Mouse (Mus musculus) Patski (cell line): ENCODE data around the gene AU041133. TPM values are rescaled to one million over a fixed set of nuclear protein-coding genes. Genes with fewer than 3 reads are reported as not detected.
"Not testable (repeated sequence)": the region's sequence is repeated elsewhere in the genome, so short reads cannot be mapped to it uniquely, and the experiment has no call there.

Experiments
- ATAC-seq: fragments of 100-300 bp; one replicate; pipeline ENCODE4 v1.8.0; 2021
- CTCF ChIA-PET: fragments of 350-600 bp; sonication (Branson Sonifier 250); formaldehyde crosslinking; loops from one replicate; lab custom pipeline; 2022; ENCODE audit warnings: inconsistent platforms; lab: Charles Lee
- POLR2A ChIA-PET: fragments of 350-600 bp; sonication (Branson Sonifier 250); formaldehyde crosslinking; loops from one replicate; lab custom pipeline; 2022; ENCODE audit warnings: antibody characterized with exemption, inconsistent platforms; lab: Charles Lee
- DNase-seq: peaks from one replicate; pipeline ENCODE4 v3.0.0-alpha.2; 2011; ENCODE audit warnings: low read depth, low spot score
- H3K27me3 ChIP-seq: fragments of 371-371 bp; one replicate; pipeline ENCODE4 v1.5.1; 2021
- CTCF ChIP-seq: fragments of 100-300 bp; IDR thresholded peaks from one replicate; pipeline ENCODE4 v1.5.1; 2021
- in situ Hi-C: fragments of 300-500 bp; cut with MboI; formaldehyde crosslinking; loops from 3 replicates; pipeline ENCODE4 v1.11.1; 2018; ENCODE audit warnings: low pct_unique_long_range_greater_than_20kb, mixed read lengths
- polyA plus RNA-seq: library from polyadenylated mRNA; unstranded; gene quantifications from one replicate; pipeline ENCODE4 v1.2.3, GENCODE M21; 2021

The AU041133 gene
- polyA plus RNA-seq: 5.5 TPM

- peak; percentile 50 for DNase-seq
Observed at GRCm38 (mm10) chr10:82127850-82128401, at the start of gene AU041133. AU041133 (plus strand) TSS chr10:82128013.

GRCm38 (mm10) chr10:82082728-82083621 is 44.8 kb upstream of the AU041133 start, which contains the start of gene BC024063:
BC024063 (plus strand) TSS chr10:82083353.
- H3K27me3 ChIP-seq, POLR2A ChIA-PET, CTCF ChIA-PET, in situ Hi-C loops: not testable (repeated sequence)
- ATAC-seq (peak; percentile 90), DNase-seq (peak; percentile 35)

More at GRCm38 (mm10) chr10:82127850-82128401, at the start of gene AU041133:
- ATAC-seq: peak; percentile 100
- CTCF ChIA-PET: no interaction called here
- H3K27me3 ChIP-seq: peaks cover 11% of the 10 kb centered on the region
- in situ Hi-C loops: no loop called here
- POLR2A ChIA-PET: no interaction called here
- no peak for TF ChIP-seq CTCF

DNA sequence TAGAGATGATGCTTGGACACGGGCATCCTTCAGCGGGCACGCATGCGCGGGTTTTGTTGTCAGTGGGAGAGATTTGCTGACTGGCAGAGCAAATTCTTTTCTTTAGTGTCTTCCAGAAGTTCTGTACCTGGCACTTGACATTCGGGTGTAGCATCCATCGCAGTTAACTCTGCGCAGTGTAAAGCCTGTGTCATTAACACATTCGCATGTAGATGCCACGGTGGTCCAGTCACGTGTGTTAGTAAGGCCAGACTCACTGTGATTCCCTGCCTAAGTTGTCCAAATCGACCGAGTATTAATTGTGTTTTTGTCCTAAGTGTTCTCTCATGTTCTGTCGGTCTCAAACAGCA is 44.2 kb upstream of the AU041133 start:
- ATAC-seq, in situ Hi-C loops, DNase-seq, H3K27me3 ChIP-seq, POLR2A ChIA-PET, CTCF ChIA-PET: not testable (repeated sequence)

- in situ Hi-C loops: no loop called here
- TF ChIP-seq CTCF: no peak
- ChIA-PET POLR2A (no interaction called here), CTCF (no interaction called here)
- DNase-seq: no peak
- no peak for ATAC-seq
- H3K27me3 ChIP-seq: no peaks in the 10 kb centered on the region
Observed at GRCm38 (mm10) chr10:82117206-82117605, 10.6 kb upstream of the AU041133 start.

- TF ChIP-seq CTCF: no peak
- H3K27me3 ChIP-seq: no peaks in the 10 kb centered on the region
- ChIA-PET POLR2A (no interaction called here), CTCF (no interaction called here)
- in situ Hi-C loops: no loop called here
- no peak for DNase-seq
- ATAC-seq: no peak
Observed at GRCm38 (mm10) chr10:82145282-82145681, 17.5 kb downstream of the AU041133 start.

DNA sequence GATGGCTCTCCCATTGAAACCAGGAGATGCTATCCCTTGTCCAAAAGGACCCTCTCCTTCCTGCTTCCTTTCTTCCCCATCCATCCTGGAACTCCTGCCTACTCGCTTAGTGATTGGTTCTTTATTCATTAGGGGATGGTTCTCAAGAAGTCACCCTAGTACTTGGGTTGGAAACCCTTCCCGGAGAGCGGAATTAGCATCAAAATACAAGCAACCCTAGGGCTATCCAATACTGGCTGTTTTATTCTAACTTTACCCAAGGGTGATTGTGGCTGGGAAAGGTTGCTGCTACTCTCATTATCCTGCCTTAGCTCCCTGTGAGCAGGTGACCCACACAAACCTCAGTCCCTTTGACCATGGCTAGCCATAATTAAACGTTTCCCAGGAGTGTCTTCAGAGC is 19.8 kb downstream of the AU041133 start:
- ChIA-PET CTCF (no interaction called here), POLR2A (interaction anchor here (0.6 kb wide), 1 partner anchor 24 kb away, joined by 3 read pairs; no protein-coding TSS in a partner anchor)
- H3K27me3 ChIP-seq: no peaks in the 10 kb centered on the region
- DNase-seq (no peak), ATAC-seq (no peak)
- TF ChIP-seq CTCF: no peak
- in situ Hi-C loops: no loop called here

DNA sequence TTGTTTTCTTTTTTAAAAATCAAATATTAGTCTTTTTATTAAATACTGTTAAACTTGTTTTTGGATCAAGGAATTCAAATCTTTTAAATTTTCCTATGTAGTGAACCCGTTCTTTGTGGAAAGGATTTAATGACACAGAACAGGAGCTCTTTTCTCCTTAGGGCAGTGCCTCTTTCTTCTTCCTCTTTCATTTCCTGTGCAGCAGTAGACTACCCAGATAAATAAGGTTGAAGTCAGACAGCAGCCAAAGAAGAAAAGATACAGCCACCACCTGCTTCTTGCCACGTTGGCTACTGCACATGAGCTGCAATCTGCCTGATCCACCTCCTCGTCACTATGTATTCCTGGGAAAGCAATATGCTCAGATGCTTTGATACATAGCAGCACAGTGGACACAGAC is 40.0 kb downstream of the AU041133 start:
- no peak for TF ChIP-seq CTCF
- ChIA-PET CTCF (interaction anchor here (1.0 kb wide), 1 partner anchor 10 kb away, joined by 3 read pairs; no protein-coding TSS in a partner anchor), POLR2A (no interaction called here)
- peaks cover 19% of the 10 kb centered on the region for H3K27me3 ChIP-seq
- DNase-seq: no peak
- in situ Hi-C loops: loop anchor here (10.0 kb wide), 2 partner anchors 563 to 663 kb away; partner anchors contain the start of genes BC025920, S1pr4 and Tle6
- ATAC-seq: no peak

GRCm38 (mm10) chr10:82169776-82170175 is 42.0 kb downstream of the AU041133 start:
- ChIA-PET POLR2A (no interaction called here), CTCF (no interaction called here)
- TF ChIP-seq CTCF: no peak

DNA sequence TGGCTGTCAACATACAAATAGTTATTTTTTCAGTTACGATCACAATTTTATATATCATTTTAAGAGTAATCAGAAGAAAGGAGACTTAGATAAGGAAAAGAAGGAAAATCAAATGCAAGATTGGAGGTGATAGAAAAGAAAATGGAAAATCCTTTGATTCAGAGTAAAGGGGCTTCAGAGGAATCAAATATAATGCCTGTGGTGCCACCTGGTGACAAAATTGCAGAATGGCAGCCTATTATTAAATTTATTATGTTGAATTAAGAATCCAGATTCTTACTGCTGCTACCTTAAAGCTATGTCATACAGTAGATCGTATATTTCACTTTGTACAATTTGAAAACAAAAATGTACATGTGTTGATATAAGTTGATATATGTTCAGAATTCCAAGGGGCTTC is 43.0 kb downstream of the AU041133 start:
- peak; percentile 66 for TF ChIP-seq CTCF
- peaks cover 34% of the 10 kb centered on the region for H3K27me3 ChIP-seq
- ATAC-seq: no peak
- in situ Hi-C loops: no loop called here
- ChIA-PET CTCF (interaction anchor here (0.8 to 1.6 kb wide), 3 partner anchors 14 to 669 kb away, joined by 3 to 4 read pairs (median 3); no protein-coding TSS in a partner anchor), POLR2A (no interaction called here)
- DNase-seq: no peak

More at GRCm38 (mm10) chr10:82169776-82170175, 42.0 kb downstream of the AU041133 start:
- ATAC-seq: no peak
- in situ Hi-C loops: loop anchor here (10.0 kb wide), 2 partner anchors 565 to 665 kb away; partner anchors contain the start of genes BC025920, S1pr4 and Tle6
- DNase-seq: no peak
- H3K27me3 ChIP-seq: peaks cover 34% of the 10 kb centered on the region

- in situ Hi-C loops: no loop called here
- DNase-seq: peak; percentile 49
- CTCF ChIA-PET: interaction anchor here (0.6 to 1.0 kb wide), 2 partner anchors 11 to 572 kb away, joined by 3 read pairs; partner anchors contain the start of gene BC025920
- H3K27me3 ChIP-seq: peaks cover 12% of the 10 kb centered on the region
- peak; percentile 98 for ATAC-seq
- no peak for TF ChIP-seq CTCF
- POLR2A ChIA-PET: no interaction called here
Observed at GRCm38 (mm10) chr10:82178257-82179064, 50.6 kb downstream of the AU041133 start.

Other genes starting within 250 kb of the AU041133 start
- gene Zfp781, start 197.5 kb upstream of the AU041133 start, polyA plus RNA-seq: 0.87 TPM
- gene Zfp873, start 79.9 kb upstream of the AU041133 start, polyA plus RNA-seq: 6.9 TPM
- 3.0 TPM for gene BC024063, start 44.7 kb upstream of the AU041133 start, polyA plus RNA-seq
- 10.4 TPM for gene Zfp938, start 113.3 kb downstream of the AU041133 start, polyA plus RNA-seq
- not detected for gene 4932415D10Rik, start 188.6 kb downstream of the AU041133 start, polyA plus RNA-seq
- 11.7 TPM for gene Gm4924, start 226.2 kb downstream of the AU041133 start, polyA plus RNA-seq